Mouse (Mus musculus) cerebellum, adult 2 months (tissue): ENCODE measurements around the gene Tnni2.

Source experiments
- CTCF ChIP-seq: fragments of 200-500 bp; IDR thresholded peaks from 2 replicates; pipeline ENCODE4 v1.5.1; 2011; ENCODE audit warnings: low read depth, mild to moderate bottlenecking, control low read depth, low read length, moderate library complexity, borderline replicate concordance; ENCODE audit not compliant: insufficient read depth
- POLR2A ChIP-seq: fragments of 200-500 bp; IDR thresholded peaks from 2 replicates; pipeline ENCODE4 v1.6.1; 2011; ENCODE audit warnings: low read length, control low read depth, borderline replicate concordance; ENCODE audit not compliant: insufficient read depth

DNA sequence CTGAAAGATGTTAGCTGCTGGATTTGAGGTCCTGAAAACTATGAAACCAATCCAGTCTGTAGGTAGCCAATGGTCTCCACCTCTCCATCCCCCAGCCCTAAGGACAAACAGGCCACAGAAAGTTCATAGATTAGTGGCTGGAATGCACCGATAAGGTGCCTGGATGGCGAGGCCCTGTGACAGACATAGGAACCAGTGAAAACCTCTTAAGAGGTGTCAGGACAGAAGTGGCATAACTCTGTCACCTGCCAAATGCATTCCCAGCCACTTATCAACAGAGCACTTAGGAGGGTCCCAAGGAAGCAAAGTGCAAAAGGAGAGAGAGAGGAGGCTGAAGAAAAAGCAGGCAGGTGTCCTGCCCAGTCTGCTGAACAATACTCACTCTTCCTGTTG, 17.7 kb downstream of the Tnni2 start:
- TF ChIP-seq CTCF = no peak
- TF ChIP-seq POLR2A = no peak
